Mouse (Mus musculus): ENCODE measurements around the gene Eno2.

DNA sequence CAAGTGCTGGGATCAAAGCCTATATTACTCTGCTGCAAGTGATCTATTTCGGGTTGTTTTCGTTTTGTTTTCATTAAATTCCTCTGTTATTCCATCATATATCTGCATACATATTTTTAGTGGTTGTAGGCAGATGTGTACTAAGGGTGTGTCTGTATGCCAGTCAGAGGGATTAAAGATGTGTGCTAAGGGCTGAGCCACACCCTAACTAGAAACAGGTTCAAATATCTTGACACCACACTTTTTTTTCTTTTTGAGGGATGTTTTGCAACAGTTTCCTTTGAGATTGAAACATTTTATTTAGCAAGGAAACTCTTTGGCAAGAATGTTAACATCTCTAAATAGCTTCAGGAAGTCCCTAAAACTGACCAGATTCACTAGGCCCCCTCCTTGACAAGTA, 26.7 kb upstream of the Eno2 start:
- TF ChIP-seq GATA1 (IDR thresholded peaks at IDR 0.05; ENCODE audit: borderline replicate concordance, low read length) (no peak), FLI1 (IDR thresholded peaks at IDR 0.05; ENCODE audit: low read length) (no peak)
